In genomic region chr11:5499961-5500644, GRCm38 (mm10) we compare ENCODE assay signal across 16 mouse cellular contexts. TPM values are rescaled to one million over a fixed set of nuclear protein-coding genes. Genes with fewer than 3 reads are reported as not detected.
DNase-seq lines count a peak whose midpoint lies in the region; ATAC-seq and TF ChIP-seq lines count a peak whose summit lies in the region.
"Had no signal": no experiment of that assay in that cellular context is flagged by ENCODE, and none has a peak within 500 bp of the region (broad histone marks: within the 10 kb centered on the region; RNA-seq: fewer than 3 reads in every experiment).

No protein-coding gene starts in this region.

- H3K4me3 ChIP-seq in liver, adult 2 months (ENCODE audit: insufficient read depth, low read depth, low read length), result no peak overlapping the region
- H3K4me3 ChIP-seq: embryonic facial prominence, embryonic 13.5 days; neural tube, embryonic 15.5 days had no signal

- no peaks in the 10 kb centered on the region for H3K27me3 ChIP-seq in liver, adult 2 months (ENCODE audit: control insufficient read depth, insufficient read depth, low read length)
- H3K27me3 ChIP-seq: embryonic facial prominence, embryonic 13.5 days; neural tube, embryonic 15.5 days had no signal

- no peaks in the 10 kb centered on the region for H3K36me3 ChIP-seq in liver, adult 2 months (ENCODE audit: control insufficient read depth, insufficient read depth, low read length)
- H3K36me3 ChIP-seq: embryonic facial prominence, embryonic 13.5 days; neural tube, embryonic 15.5 days had no signal

- peak; percentile 37 for DNase-seq in liver, adult 2 months (ENCODE audit: extremely low read depth, low read depth, low spot score)
- DNase-seq in liver, result no peak
- peak; percentile 55 for DNase-seq in induced T-regulatory cell, adult 2 months (ENCODE audit: low read depth)
- DNase-seq in thymus, postnatal 25 days, result peak; percentile 70
- DNase-seq in left cerebral cortex, postnatal 4 days, result no peak
- DNase-seq in right cerebral cortex, postnatal 14 days, result no peak
- DNase-seq in left cerebral cortex, postnatal 14 days (ENCODE audit: low spot score in 2 of 2), result no peak
- DNase-seq: cerebellum, adult 9-10 months; heart, postnatal 14 days; lung, postnatal 14 days; right cerebral cortex, adult 18-20 months had no signal

- peak overlapping the region; percentile 49; the same call in 1 of the 2 replicates for H3K9ac ChIP-seq in liver, adult 2 months (ENCODE audit: low read depth, low read length)
- H3K9ac ChIP-seq: embryonic facial prominence, embryonic 13.5 days; neural tube, embryonic 15.5 days had no signal

- peak; percentile 19; the same call in 1 of the 2 replicates for ATAC-seq in megakaryocyte, adult 5-6 weeks (ENCODE audit: poor library complexity, severe bottlenecking)
- ATAC-seq: forebrain, embryonic 16.5 days; midbrain, embryonic 16.5 days had no signal

- 76% methylated on average over 11 of the region's 11 CpGs for WGBS in liver, adult 2 months

- TF ChIP-seq POLR2A in liver, adult 2 months (IDR thresholded peaks at IDR 0.05; ENCODE audit: extremely low read depth, insufficient read depth, low read length), result no peak

- intact Hi-C loops in left cerebral cortex, postnatal 4 days (cut with DNase I), result no loop called here
- intact Hi-C loops in left cerebral cortex, postnatal 14 days (cut with DNase I), result no loop called here

- peaks cover 35% of the 10 kb centered on the region for H3K4me1 ChIP-seq in liver, adult 2 months (ENCODE audit: control insufficient read depth, insufficient read depth, low read length)
- H3K4me1 ChIP-seq: embryonic facial prominence, embryonic 13.5 days; neural tube, embryonic 15.5 days had no signal

- H3K79me2 ChIP-seq in liver, adult 2 months (ENCODE audit: control insufficient read depth, insufficient read depth, low read length), result peaks cover 4% of the 10 kb centered on the region; the same call in 1 of the 2 replicates

- TF ChIP-seq CTCF in liver, adult 2 months (IDR thresholded peaks at IDR 0.05; ENCODE audit: low read depth, low read length), result no peak

- H3K27ac ChIP-seq in liver, adult 2 months (replicated peaks; ENCODE audit: insufficient read depth, low read depth, low read length), result peak overlapping the region; percentile 98
- H3K27ac ChIP-seq: neural tube, embryonic 15.5 days had no signal

RNA-seq across cellular contexts. Expression of gene Xbp1, which starts 20.4 kb away (rescaled TPM):
- total RNA-seq in liver, adult 2 months (2014; rRNA removed), result 137 and 138 TPM in 2 replicates
- 147 and 241 TPM in 2 replicates for polyA plus RNA-seq in liver, adult 2 months (2012; rRNA removed)
- total RNA-seq in megakaryocyte, adult 5-6 weeks (2015), result 247 and 251 TPM in 2 replicates
- 169 and 186 TPM in 2 replicates for total RNA-seq in megakaryocyte, adult 5-6 weeks (2017)
- total RNA-seq in left cerebral cortex, postnatal 4 days (2021), result 100 to 1,000 TPM in 1 of 2 experiments, 10 to 100 TPM in 1; 91.7 to 110 TPM
- 10 to 100 TPM; 79.2 to 97.0 TPM for total RNA-seq in left cerebral cortex, postnatal 14 days (2021)

RNA-seq across cellular contexts. Expression of gene Ccdc117, which starts 41.9 kb away (rescaled TPM):
- total RNA-seq in liver, adult 2 months (2014; rRNA removed), result 15.3 and 15.5 TPM in 2 replicates
- polyA plus RNA-seq in liver, adult 2 months (2012; rRNA removed), result 5.2 and 5.4 TPM in 2 replicates
- 13.1 and 13.5 TPM in 2 replicates for total RNA-seq in megakaryocyte, adult 5-6 weeks (2015)
- 21.4 and 25.0 TPM in 2 replicates for total RNA-seq in megakaryocyte, adult 5-6 weeks (2017)
- total RNA-seq in left cerebral cortex, postnatal 4 days (2021), result 10 to 100 TPM; 10.9 TPM
- total RNA-seq in left cerebral cortex, postnatal 14 days (2021), result 10 to 100 TPM; 10.8 to 11.7 TPM

RNA-seq across cellular contexts. Expression of gene Znrf3, which starts 55.5 kb away (rescaled TPM):
- 4.6 and 6.3 TPM in 2 replicates for total RNA-seq in liver, adult 2 months (2014; rRNA removed)
- polyA plus RNA-seq in liver, adult 2 months (2012; rRNA removed), result 4.2 and 4.5 TPM in 2 replicates
- 0.68 and 2.2 TPM in 2 replicates for total RNA-seq in megakaryocyte, adult 5-6 weeks (2015)
- 0.57 and 0.70 TPM in 2 replicates for total RNA-seq in megakaryocyte, adult 5-6 weeks (2017)
- 10 to 100 TPM; 17.6 to 21.0 TPM for total RNA-seq in left cerebral cortex, postnatal 4 days (2021)
- 10 to 100 TPM; 22.1 to 23.9 TPM for total RNA-seq in left cerebral cortex, postnatal 14 days (2021)

Comparison
In these comparisons a context has a peak if more than half of its experiments do, and no peak if none do; other contexts are left out.
1. DNase-seq: peak in liver, adult 2 months (single experiment), induced T-regulatory cell, adult 2 months (single experiment) and thymus, postnatal 25 days (single experiment); none in liver (single experiment), left cerebral cortex, postnatal 4 days (single experiment), right cerebral cortex, postnatal 14 days (single experiment) and left cerebral cortex, postnatal 14 days (0 of 2).